Mouse (Mus musculus) forelimb bud, embryonic 11.5 days (tissue): ENCODE data around the gene Skap1.
"Not testable (repeated sequence)": the region's sequence is repeated elsewhere in the genome, so short reads cannot be mapped to it uniquely, and the experiment has no call there.

Experiments
- DNase-seq: peaks from one replicate; pipeline ENCODE4 v3.0.0-alpha.2; 2012; ENCODE audit warnings: low read depth, low spot score

The Skap1 gene

DNA sequence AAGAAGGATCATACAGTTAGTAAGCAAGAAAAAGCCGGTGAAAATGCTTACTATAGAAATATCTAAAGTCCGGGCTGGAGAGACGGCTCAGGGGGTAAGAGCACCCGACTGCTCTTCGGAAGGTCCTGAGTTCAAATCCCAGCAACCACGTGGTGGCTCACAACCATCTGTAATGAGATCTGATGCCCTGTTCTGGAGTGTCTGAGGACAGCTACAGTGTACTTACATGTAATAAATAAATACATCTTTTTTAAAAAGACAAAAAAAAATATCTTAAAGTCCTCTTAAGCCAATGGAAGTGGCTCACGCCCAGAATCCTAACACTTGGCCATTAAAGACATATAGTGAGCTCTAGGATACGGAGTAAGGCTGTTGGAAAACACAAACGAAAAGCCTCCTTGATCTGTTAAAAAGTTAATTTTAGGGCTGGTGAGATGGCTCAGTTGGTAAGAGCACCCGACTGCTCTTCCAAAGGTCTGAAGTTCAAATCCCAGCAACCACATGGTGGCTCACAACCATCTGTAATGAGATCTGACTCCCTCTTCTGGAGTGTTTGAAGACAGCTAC, 313.8 kb downstream of the Skap1 start:
- DNase-seq, result not testable (repeated sequence)

DNA sequence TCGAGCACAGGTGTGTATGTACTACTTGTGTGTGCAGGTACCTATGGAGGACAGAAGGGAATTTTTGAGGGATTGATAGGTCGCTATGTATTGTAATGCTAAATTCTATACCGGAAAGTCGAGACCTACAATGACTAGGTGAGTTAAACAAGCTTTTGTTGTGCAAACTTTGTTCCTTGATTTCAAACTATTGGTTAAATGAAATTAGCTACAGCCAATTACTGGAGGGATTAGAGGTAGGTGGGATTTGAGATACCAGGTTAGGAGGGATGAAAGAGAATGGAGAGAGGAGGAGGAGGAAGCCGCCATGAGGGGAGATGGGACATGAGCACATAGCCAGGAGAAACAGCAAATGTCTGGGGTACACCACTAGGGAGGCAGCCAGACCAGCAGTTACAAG, 315.9 kb downstream of the Skap1 start:
- no peak for DNase-seq

DNA sequence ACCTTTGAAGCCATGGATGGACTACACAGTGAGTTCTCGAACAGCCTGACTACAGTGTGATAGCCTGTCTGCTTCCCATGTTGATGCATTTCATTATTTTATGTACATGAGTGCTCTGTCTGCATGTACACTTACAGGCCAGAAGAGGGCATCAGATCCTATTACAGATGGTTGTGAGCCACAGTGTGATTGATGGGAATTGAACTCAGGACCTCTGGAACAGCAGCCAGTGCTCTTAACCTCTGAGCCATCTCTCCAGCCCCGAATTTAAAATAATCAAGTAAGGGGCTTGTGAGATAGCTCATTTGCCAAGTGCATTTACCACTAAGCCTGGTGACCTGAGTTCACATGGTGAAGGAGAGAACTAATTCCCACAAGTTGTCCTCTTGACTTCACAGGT, 317.0 kb downstream of the Skap1 start:
- DNase-seq, result no peak

GRCm38 (mm10) chr11:96784847-96785246, 320.5 kb downstream of the Skap1 start:
- DNase-seq, result peak; percentile 78

DNA sequence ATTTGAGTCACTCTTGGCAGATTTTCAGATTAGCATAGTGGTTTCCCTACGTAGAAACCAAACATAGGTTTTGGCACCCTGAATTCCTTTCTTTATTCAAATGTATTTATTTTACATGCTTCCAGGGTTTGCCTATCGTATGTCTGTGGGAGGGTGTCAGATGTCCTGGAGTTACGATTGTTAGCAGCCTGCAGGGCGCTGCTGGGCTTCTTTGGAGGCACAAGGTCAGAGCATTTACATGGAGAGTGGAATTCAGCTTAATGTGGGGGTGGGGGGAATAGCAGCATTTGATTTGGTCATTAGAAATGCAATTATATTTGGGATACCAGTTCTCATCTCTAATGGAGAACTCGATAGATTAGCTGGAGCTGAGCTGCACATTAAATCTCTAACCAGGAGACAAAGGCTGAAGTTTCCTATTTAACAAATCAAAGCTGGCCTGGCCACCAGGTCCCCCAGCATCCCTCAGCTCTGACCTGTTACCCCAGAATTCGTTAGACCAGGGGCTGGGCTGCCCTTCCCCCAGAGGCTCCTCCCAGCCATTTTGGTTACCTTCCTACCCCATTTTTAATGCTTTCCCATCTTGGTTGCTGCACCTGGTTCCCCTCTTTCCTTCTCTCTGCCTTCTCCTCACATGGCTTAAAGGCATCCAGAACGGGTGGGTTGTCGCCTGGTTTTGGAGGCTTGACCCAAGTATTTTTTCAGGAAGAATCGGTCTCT, 322.5 kb downstream of the Skap1 start:
- DNase-seq, result no peak

DNA sequence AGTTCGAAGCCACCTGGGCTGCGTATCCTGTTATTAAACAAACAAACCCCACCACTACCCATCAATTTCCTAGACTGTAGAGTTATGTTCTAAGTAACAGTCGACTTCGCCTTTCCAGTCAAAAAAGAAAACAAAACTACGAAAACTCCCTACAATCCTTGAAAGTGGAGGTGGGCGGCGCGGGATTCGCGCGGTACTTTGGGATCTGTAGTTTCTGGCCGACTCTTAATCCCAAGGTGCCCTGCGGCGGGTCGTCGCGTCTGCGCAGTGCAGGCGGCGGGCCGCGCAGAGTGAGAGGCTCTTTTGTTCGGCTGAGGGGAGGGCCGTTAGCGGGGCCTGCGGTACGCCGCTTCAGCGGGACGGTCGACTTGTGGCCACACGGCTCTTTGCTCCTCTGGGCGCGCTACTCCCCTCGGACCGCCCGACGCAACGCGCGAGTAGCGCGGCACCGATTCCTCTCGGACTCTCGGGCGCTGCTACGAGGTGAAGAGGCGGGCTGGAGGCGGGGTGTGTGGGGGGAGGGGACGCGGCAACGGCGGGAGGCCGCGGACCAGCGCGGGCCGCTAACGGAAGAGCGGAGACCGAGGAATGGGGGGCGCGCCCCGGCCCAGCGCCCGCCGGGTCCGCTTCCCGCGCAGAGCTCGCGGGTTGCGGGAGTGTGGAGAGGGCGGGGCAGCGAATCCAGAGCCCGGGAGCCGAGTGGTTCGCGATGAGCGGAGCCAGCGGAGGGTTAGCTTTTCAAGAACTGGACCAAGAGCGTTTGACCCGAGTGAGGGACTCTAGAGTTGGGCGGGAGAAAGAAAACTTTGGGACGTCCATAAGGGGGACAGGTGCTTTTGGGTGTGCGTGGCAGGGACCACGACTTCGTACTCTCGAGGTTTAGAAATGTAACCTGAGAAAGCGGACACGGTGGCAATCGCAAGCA, 324.7 kb downstream of the Skap1 start, which contains the start of gene Cbx1:
Gene Cbx1 (plus strand): TSS at position 257 of the 925 bp plus-strand sequence.
- DNase-seq, result peak; percentile 92

GRCm38 (mm10) chr11:96789990-96790389, 325.6 kb downstream of the Skap1 start:
- no peak for DNase-seq

DNA sequence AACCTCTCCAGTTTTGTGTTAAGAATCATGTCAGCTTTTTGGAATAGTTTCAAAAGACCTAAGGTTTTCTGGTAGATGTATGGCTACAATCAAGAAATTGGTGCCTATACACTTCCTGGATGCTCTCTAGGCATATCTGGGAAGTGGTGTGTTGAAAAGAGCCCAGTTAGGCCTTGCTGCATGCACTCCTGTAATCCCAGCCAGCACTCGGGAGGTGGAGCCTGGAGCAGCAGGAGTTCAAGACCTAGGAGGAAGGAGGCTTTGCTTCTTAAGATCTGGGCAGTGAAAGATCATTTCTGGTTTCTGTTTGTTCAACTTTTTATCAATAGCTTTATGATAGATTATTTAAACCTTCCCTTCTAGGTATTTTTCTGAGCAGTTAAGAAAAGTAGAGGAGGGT, 326.3 kb downstream of the Skap1 start:
- no peak for DNase-seq

- no peak for DNase-seq
Observed at GRCm38 (mm10) chr11:96795491-96795890, 331.1 kb downstream of the Skap1 start.

GRCm38 (mm10) chr11:96796081-96796480, 331.7 kb downstream of the Skap1 start:
- no peak for DNase-seq

DNA sequence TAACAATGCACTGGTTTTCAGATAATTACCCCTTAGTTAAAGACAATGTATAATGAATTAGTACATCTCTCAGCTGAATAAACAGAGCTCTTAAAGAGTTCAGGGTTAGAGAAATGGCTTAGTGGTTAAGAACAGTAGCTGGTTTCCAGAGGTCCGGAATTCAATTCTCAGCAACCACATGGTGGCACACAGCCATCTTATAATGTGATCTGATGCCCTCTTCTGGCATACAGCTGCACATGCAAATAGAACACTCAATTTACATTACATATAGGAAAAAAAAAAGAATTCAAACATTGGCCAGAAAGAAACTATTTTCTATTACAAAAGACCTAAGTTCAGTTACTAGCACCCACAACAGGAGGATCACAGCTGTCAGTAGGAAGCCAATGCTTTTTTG, 332.2 kb downstream of the Skap1 start:
- DNase-seq, result no peak

- no peak for DNase-seq
Observed at GRCm38 (mm10) chr11:96799511-96799910, 335.1 kb downstream of the Skap1 start.

- DNase-seq, result no peak
Observed at GRCm38 (mm10) chr11:96805606-96806005, 341.2 kb downstream of the Skap1 start.

DNA sequence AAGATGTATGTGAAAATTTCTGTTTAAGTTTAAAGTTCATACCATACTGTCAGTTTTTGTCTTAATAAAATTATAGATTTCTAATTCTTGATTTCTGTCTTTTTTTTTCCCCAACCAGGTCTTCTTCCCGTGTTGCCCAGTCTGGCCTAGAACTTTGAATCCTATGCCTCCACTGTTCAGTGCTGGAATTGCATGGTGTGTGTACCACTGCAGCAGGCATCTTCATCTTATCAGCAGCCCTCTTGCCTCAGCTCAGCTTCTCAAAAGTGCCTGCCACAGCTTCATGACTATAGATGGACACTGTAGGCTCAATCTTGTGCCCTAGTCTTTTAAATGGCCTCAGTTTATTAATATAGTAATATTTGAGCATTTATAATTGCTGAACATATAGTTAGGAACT, 343.7 kb downstream of the Skap1 start:
- no peak for DNase-seq
